Comparison of ENCODE assay signal across 22 mouse cellular contexts in genomic region chr5:22311046-22311445, GRCm38 (mm10). TPM values are rescaled to one million over a fixed set of nuclear protein-coding genes. Genes with fewer than 3 reads are reported as not detected.
A peak's percentile ranks its signal among the peaks of the same experiment; 100 is the strongest.
DNase-seq lines count a peak whose midpoint lies in the region; ATAC-seq and TF ChIP-seq lines count a peak whose summit lies in the region.
"Had no signal": no experiment of that assay in that cellular context is flagged by ENCODE, and none has a peak within 500 bp of the region (broad histone marks: within the 10 kb centered on the region; RNA-seq: fewer than 3 reads in every experiment).

No protein-coding gene starts in this region.

- no peak for ATAC-seq in CD4-positive, CD25-positive, alpha-beta regulatory T cell, adult 4 months
- ATAC-seq: forebrain, embryonic 14.5 days; hindbrain, embryonic 16.5 days; inflammation-experienced regulatory T-cells, adult 6 months had no signal

- peak; percentile 56 for DNase-seq in cerebellum, adult 11 months
- peak; percentile 61 to 84 for DNase-seq in cerebellum, adult 2 months
- DNase-seq in cerebellum, postnatal 10 days, result peak; percentile 67 to 71
- no peak for DNase-seq in heart, postnatal 4 days
- DNase-seq in heart, postnatal 10 days, result no peak
- DNase-seq: adrenal gland, postnatal 10 days; embryo, embryonic 11 days; gastrocnemius, adult 2 months; gastrocnemius, postnatal 25 days; heart, postnatal 36 days; kidney, adult 11 months; kidney, adult 9 months had no signal

- 16% methylated on average over 4 of the region's 4 CpGs for WGBS in cerebellum, adult 2 months

- TF ChIP-seq CTCF in cerebellum, adult 2 months (IDR thresholded peaks at IDR 0.05; ENCODE audit: borderline replicate concordance, insufficient read depth, low read depth, low read length), result 0 out of 2 replicates have a peak, but pooled peaks have one; percentile 0

- peaks cover 15% of the 10 kb centered on the region for H3K4me1 ChIP-seq in cerebellum, adult 2 months (ENCODE audit: control insufficient read depth, insufficient read depth, low read length)
- H3K4me1 ChIP-seq: embryonic facial prominence, embryonic 15.5 days; heart, embryonic 12.5 days; hindbrain, embryonic 12.5 days had no signal

- H3K27ac ChIP-seq in cerebellum, adult 2 months (ENCODE audit: insufficient read depth, low read length), result peak overlapping the region; percentile 66; the same call in 1 of the 2 replicates
- H3K27ac ChIP-seq: embryonic facial prominence, embryonic 15.5 days; forebrain, embryonic 10.5 days; gastrocnemius, adult 2 months; hindbrain, embryonic 12.5 days had no signal

- no peak overlapping the region for H3K4me3 ChIP-seq in cerebellum, adult 2 months (replicated peaks; ENCODE audit: insufficient read depth, low read depth, low read length)
- H3K4me3 ChIP-seq: embryonic facial prominence, embryonic 15.5 days; erythroblast, embryonic 14.5 days; forebrain, embryonic 10.5 days; gastrocnemius, adult 2 months; heart, embryonic 12.5 days; hindbrain, embryonic 12.5 days had no signal

- intact Hi-C loops in heart, postnatal 10 days (cut with DNase I), result no loop called here

- H3K27me3 ChIP-seq in cerebellum, adult 2 months (ENCODE audit: control insufficient read depth, insufficient read depth, low read length), result no peaks in the 10 kb centered on the region
- H3K27me3 ChIP-seq: embryonic facial prominence, embryonic 15.5 days; heart, embryonic 12.5 days; hindbrain, embryonic 12.5 days had no signal

- no peak for TF ChIP-seq POLR2A in cerebellum, adult 2 months (IDR thresholded peaks at IDR 0.05; ENCODE audit: borderline replicate concordance, insufficient read depth, low read length)

RNA-seq across cellular contexts. Expression of gene Reln, which starts 33.5 kb away (rescaled TPM):
- polyA plus RNA-seq in cerebellum, adult 2 months (2012; rRNA removed), result 184 and 204 TPM in 2 replicates
- total RNA-seq in heart, postnatal 4 days (2021), result 1 to 10 TPM; 5.1 to 5.6 TPM
- total RNA-seq in heart, postnatal 10 days (2021), result 1 to 10 TPM; 3.2 to 3.8 TPM
- polyA plus RNA-seq in CD4-positive, CD25-positive, alpha-beta regulatory T cell, adult 4 months (2017; shearing (Covaris generic)), result under 1 TPM in 1 of 2 experiments, not detected in 1; 0.24 TPM
- total RNA-seq: granulocyte monocyte progenitor cell, adult 5-6 weeks had no signal

Comparison
In these comparisons a context has a peak if more than half of its experiments do, and no peak if none do; other contexts are left out.
1. DNase-seq: peak in cerebellum, adult 11 months (single experiment), cerebellum, adult 2 months (2 of 2) and cerebellum, postnatal 10 days (2 of 2); none in heart, postnatal 4 days (single experiment) and heart, postnatal 10 days (0 of 2).